Mouse (Mus musculus): ENCODE results near the gene Cflar.

DNA sequence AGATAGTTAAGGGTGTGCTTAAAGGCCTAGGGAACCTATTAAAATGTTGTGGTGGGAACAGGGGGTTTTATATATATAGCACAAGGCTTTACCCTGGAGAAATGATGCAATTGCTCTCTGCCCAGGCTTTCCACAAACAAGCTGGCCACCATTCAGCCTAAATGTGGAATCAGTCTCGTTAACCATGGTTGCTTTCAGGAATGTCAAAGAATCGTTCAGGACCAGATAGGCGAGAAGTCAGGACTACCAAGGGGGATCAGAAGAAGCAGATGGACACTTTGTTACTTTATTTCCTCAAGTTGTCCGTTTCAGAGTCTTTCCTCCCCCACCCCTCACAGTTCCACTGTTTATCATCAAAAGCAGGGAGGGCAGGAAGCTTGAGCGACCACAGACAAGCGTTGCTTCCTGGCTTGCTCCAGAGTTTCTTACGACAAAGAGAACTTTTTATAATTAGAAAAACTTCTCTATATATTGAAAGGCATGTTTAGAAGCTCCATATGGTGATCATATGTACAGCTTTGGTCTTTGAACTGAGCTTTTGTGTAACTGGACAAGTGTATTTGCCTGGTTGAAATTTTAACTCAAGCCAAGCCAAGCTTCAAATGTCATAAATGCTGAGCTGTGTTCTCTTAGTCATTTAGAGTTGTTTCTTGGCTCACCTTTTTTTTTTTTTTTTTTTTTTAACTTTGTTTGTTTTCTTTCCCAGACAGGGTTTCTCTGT lies 5.0 kb downstream of the Cflar start:
- TF ChIP-seq CTCF (IDR thresholded peaks at IDR 0.05; ENCODE audit: low read depth, low read length) (no peak), POLR2A (IDR thresholded peaks at IDR 0.05; ENCODE audit: borderline replicate concordance, low read depth, low read length) (no peak)

Measured in bone marrow macrophage, adult 2 months (primary cell).